Mouse (Mus musculus) MEL (cell line): Measurements from ENCODE around the gene Klk7.

Experiments used
- BHLHE40 ChIP-seq: IDR thresholded peaks from 2 replicates; pipeline ENCODE4 v1.6.1; 2012; ENCODE audit warnings: low read depth, mild to moderate bottlenecking, inconsistent platforms, low read length, improper control_type of control experiment, borderline replicate concordance
- CHD1 ChIP-seq: IDR thresholded peaks from 2 replicates; pipeline ENCODE4 v1.6.1; 2012; ENCODE audit warnings: low read depth, mild to moderate bottlenecking, inconsistent platforms, low read length, improper control_type of control experiment
- CTCF ChIP-seq, 3 experiments: IDR thresholded peaks in 2 of 3; conservative IDR thresholded peaks in 1 of 3; 2 replicates each; pipeline ENCODE4 v1.5.1; 2011 to 2012; ENCODE audit warnings: low read length in 3 of 3, low read depth in 2 of 3, mild to moderate bottlenecking in 2 of 3, improper control_type of control experiment in 1 of 3, inconsistent platforms in 1 of 3, mixed read lengths in 1 of 3, moderate library complexity in 1 of 3; ENCODE audit not compliant: control insufficient read depth in 1 of 3, insufficient read depth in 1 of 3, poor library complexity in 1 of 3, severe bottlenecking in 1 of 3
- POLR2A ChIP-seq, 2 experiments: IDR thresholded peaks; 2 replicates each; pipeline ENCODE4 v1.6.1; 2011 to 2012; ENCODE audit warnings: low read length in 2 of 2, mild to moderate bottlenecking in 2 of 2, control low read depth in 1 of 2, improper control_type of control experiment in 1 of 2, low read depth in 1 of 2, moderate library complexity in 1 of 2; ENCODE audit not compliant: control insufficient read depth in 1 of 2, insufficient read depth in 1 of 2, poor library complexity in 1 of 2
- USF1 ChIP-seq: IDR thresholded peaks from 2 replicates; pipeline ENCODE4 v1.6.1; 2014; ENCODE audit warnings: low read depth, mild to moderate bottlenecking, inconsistent platforms, low read length, improper control_type of control experiment, moderate library complexity
- ZC3H11A ChIP-seq: IDR thresholded peaks from 2 replicates; pipeline ENCODE4 v1.6.1; 2012; ENCODE audit warnings: low read depth, mild to moderate bottlenecking, inconsistent platforms, low read length, improper control_type of control experiment

- TF ChIP-seq ZC3H11A (no peak), CTCF (IDR thresholded peaks at IDR 0.05 in 2 of 3, conservative IDR thresholded peaks at IDR 0.05 in 1 of 3; ENCODE audit: control insufficient read depth in 1 of 3, insufficient read depth in 1 of 3, low read depth in 2 of 3, low read length in 3 of 3, poor library complexity in 1 of 3, severe bottlenecking in 1 of 3) (no peak), POLR2A (IDR thresholded peaks at IDR 0.05; ENCODE audit: control insufficient read depth in 1 of 2, insufficient read depth in 1 of 2, low read depth in 1 of 2, low read length in 2 of 2, poor library complexity in 1 of 2) (no peak), CHD1 (no peak), USF1 (no peak), BHLHE40 (no peak)
Measured at GRCm38 (mm10) chr7:43775311-43776057, 35.6 kb upstream of the Klk7 start.
